Mouse (Mus musculus): ENCODE measurements around the gene Slco4a1.

Slco4a1 gene

GRCm38 (mm10) chr2:180455723-180456698 is at the start of gene Slco4a1:
Gene Slco4a1 (plus strand): TSS chr2:180456245.
- DNase-seq (ENCODE audit: low read depth), result no peak

DNA sequence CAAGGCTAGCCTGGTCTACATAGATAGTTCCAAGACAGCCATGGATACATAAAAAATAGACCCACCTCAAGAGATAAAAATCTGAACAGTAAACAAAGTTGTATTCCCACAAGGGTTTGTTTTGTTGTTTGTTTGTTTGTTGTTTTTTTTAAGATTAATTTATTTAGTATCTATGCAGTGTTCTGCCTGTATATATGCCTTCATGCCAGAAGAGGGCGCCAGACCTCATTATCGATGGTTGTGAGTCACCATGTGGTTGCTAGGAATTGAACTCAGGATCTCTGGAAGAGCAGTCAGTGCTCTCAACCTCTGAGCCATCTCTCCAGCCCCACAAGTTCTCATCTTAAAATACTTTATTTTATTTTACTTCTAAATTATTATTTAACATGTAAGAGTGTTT is 47.6 kb upstream of the Slco4a1 start:
- peak; percentile 10 for DNase-seq (ENCODE audit: low read depth)

GRCm38 (mm10) chr2:180410432-180410831 is 45.6 kb upstream of the Slco4a1 start:
- no peak for DNase-seq (ENCODE audit: low read depth)

DNA sequence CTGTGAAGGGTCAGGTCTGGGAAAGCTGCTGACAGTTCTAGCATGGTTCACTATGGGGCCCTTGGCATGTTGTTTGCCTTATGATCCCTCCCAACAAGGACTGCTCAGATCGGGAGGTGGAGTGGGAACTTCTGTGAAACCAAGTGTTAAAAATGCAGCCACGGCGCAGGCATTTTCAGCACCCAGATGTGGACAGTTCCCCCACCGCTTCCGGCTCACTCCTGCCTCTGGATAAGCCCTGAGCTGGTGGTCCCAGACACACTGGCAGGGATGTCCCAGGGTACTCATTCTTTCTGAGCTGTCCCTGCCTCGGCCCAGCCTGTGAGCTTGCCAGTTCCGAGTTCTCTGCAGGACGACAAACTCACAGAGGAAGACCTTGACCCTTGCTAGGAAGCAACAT is 45.0 kb upstream of the Slco4a1 start:
- peak; percentile 18 for DNase-seq (ENCODE audit: low read depth)

DNA sequence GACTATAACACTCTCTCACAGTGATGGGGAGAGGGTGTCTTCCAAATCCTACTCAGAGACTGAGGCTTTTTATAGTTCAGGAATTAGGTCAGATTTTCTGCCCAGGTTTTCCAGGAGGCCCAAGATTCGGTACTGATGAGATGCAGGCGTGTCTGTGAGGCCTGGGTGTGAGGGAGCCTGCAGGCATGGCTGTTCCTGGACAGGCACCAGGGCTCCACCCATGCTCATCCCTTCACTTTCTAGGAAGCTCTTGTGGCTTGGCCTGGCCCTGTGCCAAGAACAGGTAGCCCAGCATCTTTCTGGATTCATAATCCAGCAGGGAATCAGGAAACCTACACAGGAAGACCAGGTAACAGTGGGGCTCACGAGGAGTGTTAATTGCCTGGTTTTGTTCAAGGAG is 40.4 kb upstream of the Slco4a1 start:
- no peak for DNase-seq (ENCODE audit: low read depth)

DNA sequence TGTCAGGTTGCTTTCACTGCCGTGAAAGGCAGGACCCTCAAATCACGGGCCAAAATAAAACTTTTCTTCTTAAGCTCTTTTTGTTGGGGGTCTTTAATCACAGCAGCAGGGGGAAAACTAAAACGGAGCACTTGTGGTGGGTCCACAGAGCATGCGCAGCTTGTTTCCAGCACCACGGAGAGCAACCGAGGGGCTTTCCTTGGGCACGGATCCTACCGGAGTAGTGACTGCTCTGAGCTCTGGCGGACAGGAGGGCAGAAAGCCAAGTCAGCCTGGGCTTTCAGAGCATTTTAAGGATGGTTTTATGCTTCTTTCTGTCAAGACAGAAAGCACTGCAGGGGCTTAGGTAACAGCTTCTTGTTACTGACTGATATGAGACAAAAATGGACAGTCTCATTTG is 38.3 kb upstream of the Slco4a1 start:
- DNase-seq (ENCODE audit: low read depth), result peak; percentile 42

DNA sequence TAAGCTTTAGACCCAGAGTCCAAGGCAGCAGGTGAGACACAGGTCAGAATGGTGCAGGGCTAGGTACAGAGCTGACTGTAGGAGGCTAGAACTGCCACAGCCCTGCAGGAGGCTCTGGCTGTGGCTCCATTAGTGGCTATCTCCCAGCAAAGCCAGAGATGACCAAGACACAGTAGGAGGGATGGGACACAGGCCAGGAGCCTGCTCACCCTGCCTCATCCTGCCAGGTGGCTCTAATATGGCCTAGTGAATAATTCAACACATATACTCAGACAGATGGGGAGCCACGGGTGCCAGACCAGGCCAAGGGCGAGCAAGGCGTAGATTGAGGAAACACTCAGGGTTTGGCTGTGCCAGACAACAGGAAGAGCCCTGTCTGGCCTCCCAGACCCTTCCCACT is 35.4 kb upstream of the Slco4a1 start:
- no peak for DNase-seq (ENCODE audit: low read depth)

DNA sequence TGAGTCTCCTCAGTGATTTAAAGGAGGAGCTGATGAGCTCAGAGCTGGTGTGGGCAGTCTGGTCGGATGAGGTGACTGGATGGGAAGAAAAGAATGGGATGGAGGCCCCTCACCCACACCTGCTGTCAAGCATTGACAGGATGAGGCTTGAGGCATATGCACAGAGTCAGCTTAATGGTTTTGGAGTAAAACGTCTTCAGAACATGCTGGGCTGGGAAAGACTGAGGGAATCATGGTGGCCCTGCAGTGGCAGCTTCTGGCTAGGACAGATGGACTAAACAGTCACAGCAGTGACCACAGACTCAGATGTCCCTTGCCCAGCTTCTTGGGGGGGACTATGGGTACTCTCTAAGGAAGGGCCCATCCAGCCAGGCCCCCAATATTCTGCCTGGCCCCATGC is 30.9 kb upstream of the Slco4a1 start:
- DNase-seq (ENCODE audit: low read depth), result no peak

- no peak for DNase-seq (ENCODE audit: low read depth)
Observed at GRCm38 (mm10) chr2:180427073-180427472, 29.0 kb upstream of the Slco4a1 start.

- peak; percentile 47 for DNase-seq (ENCODE audit: low read depth)
Observed at GRCm38 (mm10) chr2:180428331-180428730, 27.7 kb upstream of the Slco4a1 start.

GRCm38 (mm10) chr2:180430648-180431047 is 25.4 kb upstream of the Slco4a1 start:
- no peak for DNase-seq (ENCODE audit: low read depth)

- peak; percentile 76 for DNase-seq (ENCODE audit: low read depth)
Observed at GRCm38 (mm10) chr2:180432042-180432668, 23.9 kb upstream of the Slco4a1 start.

DNA sequence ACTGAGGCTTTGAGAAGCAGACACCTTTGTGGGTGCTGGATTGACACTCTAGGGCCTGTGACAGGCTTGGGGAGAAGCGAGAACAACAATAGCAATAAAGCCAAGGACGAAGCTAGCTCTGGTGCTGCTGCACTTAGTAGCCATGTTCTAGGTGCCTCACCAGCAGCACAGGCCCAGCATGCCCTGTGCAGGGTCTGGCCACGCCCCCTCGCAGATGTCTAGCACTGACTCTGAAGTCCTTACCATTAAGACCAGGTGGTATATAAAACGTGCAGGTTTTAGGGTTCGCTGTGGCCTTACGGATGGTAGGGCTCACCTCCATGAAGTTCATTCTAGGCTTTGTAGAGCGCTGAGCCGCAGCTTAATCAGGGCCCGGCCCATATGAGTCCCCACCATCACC is 23.3 kb upstream of the Slco4a1 start:
- DNase-seq (ENCODE audit: low read depth), result no peak

GRCm38 (mm10) chr2:180433350-180433749 is 22.7 kb upstream of the Slco4a1 start:
- no peak for DNase-seq (ENCODE audit: low read depth)

GRCm38 (mm10) chr2:180435341-180435926 is 20.6 kb upstream of the Slco4a1 start:
- no peak for DNase-seq (ENCODE audit: low read depth)

DNA sequence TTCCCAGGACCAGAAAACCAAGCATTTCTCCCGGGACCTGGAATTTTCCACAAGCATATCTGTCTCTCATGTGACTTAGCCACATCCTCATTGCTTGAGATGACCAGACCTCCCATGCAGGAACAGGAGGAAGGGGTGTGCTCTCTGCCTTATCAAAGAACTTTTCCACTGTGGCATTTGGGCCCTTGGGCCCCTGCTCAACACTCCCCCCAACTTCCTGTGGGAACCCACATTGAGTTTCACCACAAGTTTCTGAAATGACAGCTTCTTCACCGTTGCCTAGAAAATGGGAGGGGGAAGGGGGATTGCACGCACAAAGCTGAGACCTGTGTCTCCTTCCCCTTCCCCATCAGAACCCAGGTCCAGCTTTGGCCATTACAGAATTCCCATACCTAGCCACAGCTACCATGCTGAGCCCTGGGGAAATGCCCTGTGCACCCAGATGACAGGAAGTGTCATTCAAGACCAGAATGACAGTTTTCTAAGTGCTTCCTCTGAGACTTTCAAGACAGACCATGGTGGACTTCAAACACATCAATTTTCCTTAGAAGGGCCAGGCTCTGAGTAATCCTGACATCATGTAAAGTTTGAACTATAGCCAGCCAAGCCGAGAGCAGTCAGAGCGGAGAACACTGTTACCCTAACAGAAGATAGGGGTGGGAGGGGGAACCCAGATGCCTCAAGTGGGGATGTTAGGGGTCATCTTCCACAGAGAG is 18.7 kb upstream of the Slco4a1 start:
- DNase-seq (ENCODE audit: low read depth), result no peak

DNA sequence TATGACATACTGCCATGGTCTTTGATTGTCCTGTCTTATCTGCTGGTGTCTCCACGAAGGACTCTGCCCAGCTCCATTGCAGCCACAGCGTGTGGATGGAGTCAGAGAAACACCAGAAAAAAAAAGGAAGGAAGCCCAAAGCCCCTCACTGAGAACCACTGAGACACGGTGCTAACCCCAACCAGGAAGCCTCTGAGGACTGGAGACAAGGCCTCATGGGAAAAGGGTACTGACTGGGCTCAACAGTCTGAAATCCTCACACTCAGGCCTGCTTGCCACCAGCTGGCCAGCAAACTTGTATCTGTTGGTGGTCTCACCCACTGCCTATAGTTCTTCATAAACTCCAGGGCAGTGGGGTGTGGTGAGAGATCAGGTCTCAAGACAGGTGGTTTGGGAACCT is 16.3 kb upstream of the Slco4a1 start:
- no peak for DNase-seq (ENCODE audit: low read depth)

DNA sequence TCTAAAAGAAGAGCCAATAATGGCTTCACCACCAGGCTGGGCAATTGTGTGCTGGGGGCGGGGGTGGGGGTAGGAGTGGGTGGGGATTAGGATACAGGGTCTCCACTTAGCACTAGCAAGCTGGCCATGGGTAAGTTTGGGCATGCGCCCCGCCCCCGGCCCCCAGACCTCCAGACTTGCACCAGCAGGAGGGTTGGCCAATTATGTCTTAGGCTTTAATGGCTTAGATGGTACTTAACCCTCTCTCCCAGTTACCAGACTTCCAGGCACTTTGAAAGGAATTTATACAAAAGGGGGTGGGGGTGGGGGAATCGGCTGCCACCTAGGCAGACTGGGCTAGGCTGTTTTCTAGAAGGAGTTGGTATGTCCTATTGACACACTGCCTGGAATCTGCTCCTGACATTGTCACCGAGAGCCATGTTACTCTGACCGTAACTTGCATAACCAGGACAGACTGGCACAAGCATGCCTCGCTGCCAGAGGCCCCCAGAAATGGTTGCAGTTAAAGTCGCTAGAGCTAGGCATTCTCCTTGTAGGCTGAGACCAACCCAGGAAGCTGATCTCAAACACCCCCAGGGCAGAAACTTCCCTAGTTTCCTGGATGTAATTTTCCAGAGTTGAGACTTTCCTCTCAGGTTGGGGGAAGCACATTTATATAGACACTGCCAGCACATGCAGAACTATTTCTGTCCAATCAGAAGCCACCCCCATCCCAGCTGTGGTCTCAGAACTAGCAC is 15.3 kb upstream of the Slco4a1 start:
- no peak for DNase-seq (ENCODE audit: low read depth)

DNA sequence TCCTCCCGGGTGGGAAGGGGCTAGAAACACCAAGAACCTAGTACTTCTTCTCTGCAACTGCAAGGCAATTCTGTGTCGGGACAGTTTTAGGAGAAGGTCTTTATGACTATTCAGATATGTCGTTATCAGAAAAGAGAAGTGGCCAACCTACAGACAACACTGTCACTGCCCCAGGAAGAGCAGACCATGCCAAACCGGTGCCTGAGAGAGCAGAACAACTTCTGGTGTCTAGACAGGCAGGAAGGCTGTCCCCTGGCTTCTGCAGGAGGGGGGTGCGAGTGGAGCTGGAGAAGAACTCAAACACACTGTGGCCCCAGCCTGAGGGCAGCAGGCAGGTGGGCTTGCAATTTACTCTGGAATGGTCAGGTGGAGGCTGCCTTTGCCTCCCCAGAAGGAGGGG is 14.0 kb upstream of the Slco4a1 start:
- no peak for DNase-seq (ENCODE audit: low read depth)

DNA sequence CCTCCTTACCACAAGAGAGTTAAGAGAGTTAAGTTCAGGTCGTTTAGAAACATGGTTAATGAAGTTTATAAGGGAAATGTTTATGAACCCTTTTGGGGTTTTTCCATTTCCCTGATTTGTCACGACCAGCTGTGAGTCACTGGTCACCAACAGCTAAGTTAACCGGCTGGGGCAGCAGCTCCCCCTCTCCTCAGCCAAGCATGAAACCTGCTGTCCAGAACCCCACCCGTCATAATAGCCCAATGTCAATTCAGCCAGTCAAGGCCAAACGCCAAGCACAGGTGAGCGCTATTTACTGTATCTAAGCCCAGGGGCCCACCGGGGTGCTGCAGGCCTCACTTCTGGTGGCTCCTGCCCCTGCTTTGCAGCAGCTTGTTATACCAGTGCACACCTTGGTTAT is 12.2 kb upstream of the Slco4a1 start:
- no peak for DNase-seq (ENCODE audit: low read depth)

- no peak for DNase-seq (ENCODE audit: low read depth)
Observed at GRCm38 (mm10) chr2:180444957-180445785, 10.9 kb upstream of the Slco4a1 start.

Measured in NIH3T3 (cell line).